Mouse (Mus musculus) liver, postnatal 0 days (tissue): ENCODE measurements at regions not wholly inside any gene's neighbourhood (a gene's known extent, or its start where the extent isn't known, plus 50 kb on each side); places are given as distances from the start of the nearest gene placed in this dataset.
A peak's percentile ranks its signal among the peaks of the same experiment; 100 is the strongest.

Experiments
- ATAC-seq: fragments of 200-750 bp; cut with Nextera tagmentation; 2 replicates; pipeline ENCODE4 v1.8.0; 2017; ENCODE audit warnings: mild to moderate bottlenecking, moderate library complexity
- DNase-seq: peaks from one replicate; pipeline ENCODE4 v3.0.0-alpha.2; 2016
- H3K27ac ChIP-seq: fragments of 300-500 bp; sonication (generic); 2 replicates; pipeline ENCODE4 v1.5.1; 2014; ENCODE audit warnings: antibody characterized with exemption, moderate library complexity, mild to moderate bottlenecking, low read depth
- H3K27me3 ChIP-seq: fragments of 300-500 bp; sonication (generic); 2 replicates; pipeline ENCODE4 v1.6.1; 2014; ENCODE audit warnings: low read length, control low read depth, mixed read lengths; ENCODE audit not compliant: insufficient read depth
- H3K36me3 ChIP-seq: fragments of 300-500 bp; sonication (generic); replicated peaks from 2 replicates; pipeline ENCODE4 v1.6.1; 2014; ENCODE audit warnings: mild to moderate bottlenecking, control low read depth, low read length, moderate library complexity, mixed read lengths; ENCODE audit not compliant: insufficient read depth
- H3K4me1 ChIP-seq: fragments of 300-500 bp; sonication (generic); 2 replicates; pipeline ENCODE4 v1.6.1; 2014; ENCODE audit warnings: antibody characterized with exemption, mild to moderate bottlenecking, control low read depth; ENCODE audit not compliant: insufficient read depth
- H3K4me2 ChIP-seq: fragments of 300-500 bp; sonication (generic); 2 replicates; pipeline ENCODE4 v1.6.1; 2014; ENCODE audit warnings: low read depth, mild to moderate bottlenecking, low read length, moderate library complexity, mixed read lengths
- H3K4me3 ChIP-seq: fragments of 300-500 bp; sonication (generic); 2 replicates; pipeline ENCODE4 v1.5.1; 2014; ENCODE audit warnings: low read depth, low read length
- H3K9ac ChIP-seq: fragments of 300-500 bp; sonication (generic); replicated peaks from 2 replicates; pipeline ENCODE4 v1.6.1; 2014; ENCODE audit warnings: mild to moderate bottlenecking, moderate library complexity
- H3K9me3 ChIP-seq: fragments of 300-500 bp; sonication (generic); 2 replicates; pipeline ENCODE4 v1.6.1; 2016; ENCODE audit warnings: mild to moderate bottlenecking, control low read depth, low read length, mixed read lengths
- CTCF ChIP-seq: sonication (generic); IDR thresholded peaks from 2 replicates; pipeline ENCODE4 v1.5.1; 2016; ENCODE audit warnings: antibody characterized with exemption, low read depth
- EP300 ChIP-seq: IDR thresholded peaks from 2 replicates; pipeline ENCODE4 v1.6.1; 2016; ENCODE audit warnings: antibody characterized with exemption, low read depth, mild to moderate bottlenecking
- WGBS: fragments of 180-500 bp; shearing (Covaris S2); extraction: QIAGEN DNeasy Blood & Tissue Kit; methylation state at CpG from one replicate; pipeline ENCODE4 v1.1.7; 2014; ENCODE audit not compliant: insufficient replicate concordance; 5-methylcytosine and 5-hydroxymethylcytosine counted together

- H3K4me1 ChIP-seq: peaks cover 3% of the 10 kb centered on the region
- H3K27ac ChIP-seq: no peak overlapping the region
- no peak overlapping the region for H3K4me3 ChIP-seq
- ATAC-seq: no peak
- no peaks in the 10 kb centered on the region for H3K36me3 ChIP-seq
- H3K4me2 ChIP-seq: no peak overlapping the region
- WGBS: 61% methylated on average over 7 of the region's 7 CpGs
- no peaks in the 10 kb centered on the region for H3K27me3 ChIP-seq
- no peak for DNase-seq
- no peaks in the 10 kb centered on the region for H3K9me3 ChIP-seq
- TF ChIP-seq EP300 (no peak), CTCF (no peak)
- no peak overlapping the region for H3K9ac ChIP-seq
Measured at GRCm38 (mm10) chr8:107699307-107699706, 111.0 kb upstream of the Psmd7 start.

GRCm38 (mm10) chr8:107699759-107700158 lies 111.5 kb upstream of the Psmd7 start:
- DNase-seq (no peak), ATAC-seq (no peak)
- no peak overlapping the region for H3K9ac ChIP-seq
- 76% methylated on average over 3 of the region's 3 CpGs for WGBS
- no peak overlapping the region for H3K27ac ChIP-seq
- H3K4me2 ChIP-seq: no peak overlapping the region
- H3K4me1 ChIP-seq: peaks cover 3% of the 10 kb centered on the region
- no peaks in the 10 kb centered on the region for H3K9me3 ChIP-seq
- no peak overlapping the region for H3K4me3 ChIP-seq
- no peaks in the 10 kb centered on the region for H3K36me3 ChIP-seq
- TF ChIP-seq EP300: no peak
- no peaks in the 10 kb centered on the region for H3K27me3 ChIP-seq

GRCm38 (mm10) chr8:107715901-107716300 lies 127.6 kb upstream of the Psmd7 start:
- H3K9me3 ChIP-seq: no peaks in the 10 kb centered on the region
- no peak overlapping the region for H3K9ac ChIP-seq
- WGBS: 73% methylated on average over 10 of the region's 10 CpGs
- no peaks in the 10 kb centered on the region for H3K36me3 ChIP-seq
- no peak overlapping the region for H3K4me2 ChIP-seq
- H3K27ac ChIP-seq: no peak overlapping the region
- DNase-seq (no peak), ATAC-seq (no peak)
- no peaks in the 10 kb centered on the region for H3K27me3 ChIP-seq
- no peak overlapping the region for H3K4me3 ChIP-seq
- H3K4me1 ChIP-seq: no peaks in the 10 kb centered on the region
- TF ChIP-seq CTCF: no peak
- no peak for TF ChIP-seq EP300

- H3K4me1 ChIP-seq: no peaks in the 10 kb centered on the region
- 83% methylated on average over 13 of the region's 13 CpGs for WGBS
- TF ChIP-seq CTCF: no peak
- no peak for TF ChIP-seq EP300
- no peaks in the 10 kb centered on the region for H3K27me3 ChIP-seq
- no peak overlapping the region for H3K27ac ChIP-seq
- DNase-seq: no peak
- no peak overlapping the region for H3K9ac ChIP-seq
- no peaks in the 10 kb centered on the region for H3K9me3 ChIP-seq
- no peak for ATAC-seq
- H3K4me3 ChIP-seq: no peak overlapping the region
- H3K36me3 ChIP-seq: no peaks in the 10 kb centered on the region
- H3K4me2 ChIP-seq: no peak overlapping the region
Measured at GRCm38 (mm10) chr8:107717856-107718255, 129.6 kb upstream of the Psmd7 start.

- no peak overlapping the region for H3K4me3 ChIP-seq
- H3K27ac ChIP-seq: no peak overlapping the region
- no peaks in the 10 kb centered on the region for H3K9me3 ChIP-seq
- ATAC-seq: no peak
- TF ChIP-seq CTCF (peak; percentile 24), EP300 (no peak)
- H3K9ac ChIP-seq: no peak overlapping the region
- H3K4me1 ChIP-seq: no peaks in the 10 kb centered on the region
- no peak overlapping the region for H3K4me2 ChIP-seq
- no peak for DNase-seq
- 56% methylated on average over 3 of the region's 3 CpGs for WGBS
- no peaks in the 10 kb centered on the region for H3K36me3 ChIP-seq
- no peaks in the 10 kb centered on the region for H3K27me3 ChIP-seq
Measured at GRCm38 (mm10) chr8:107719656-107720055, 131.4 kb upstream of the Psmd7 start.

GRCm38 (mm10) chr8:107726716-107727115 lies 138.5 kb upstream of the Psmd7 start:
- no peak overlapping the region for H3K9ac ChIP-seq
- no peak overlapping the region for H3K27ac ChIP-seq
- H3K4me2 ChIP-seq: no peak overlapping the region
- TF ChIP-seq CTCF: no peak
- no peak for TF ChIP-seq EP300
- H3K9me3 ChIP-seq: no peaks in the 10 kb centered on the region
- no peaks in the 10 kb centered on the region for H3K36me3 ChIP-seq
- H3K27me3 ChIP-seq: no peaks in the 10 kb centered on the region
- H3K4me1 ChIP-seq: no peaks in the 10 kb centered on the region
- DNase-seq (no peak), ATAC-seq (no peak)
- no peak overlapping the region for H3K4me3 ChIP-seq
- 92% methylated on average over 1 of the region's 1 CpGs for WGBS

- Histone ChIP-seq H3K9me3 (no peaks in the 10 kb centered on the region), H3K27ac (no peak overlapping the region), H3K36me3 (no peaks in the 10 kb centered on the region), H3K27me3 (no peaks in the 10 kb centered on the region), H3K9ac (no peak overlapping the region), H3K4me1 (no peaks in the 10 kb centered on the region), H3K4me2 (no peak overlapping the region), H3K4me3 (no peak overlapping the region)
- ATAC-seq (no peak), DNase-seq (no peak)
- WGBS: 85% methylated on average over 6 of the region's 6 CpGs
- peak; percentile 39 for TF ChIP-seq CTCF
- TF ChIP-seq EP300: no peak
Measured at GRCm38 (mm10) chr8:107727276-107727675, 139.0 kb upstream of the Psmd7 start.
